Mouse (Mus musculus) mesoderm, embryonic 11.5 days (tissue): ENCODE measurements around the gene Six4.
"Not testable (repeated sequence)": the region's sequence is repeated elsewhere in the genome, so short reads cannot be mapped to it uniquely, and the experiment has no call there.

ENCODE experiments used
- DNase-seq: peaks from one replicate; pipeline ENCODE4 v3.0.0-alpha.2; 2012; ENCODE audit warnings: low read depth, low spot score

The Six4 gene

DNA sequence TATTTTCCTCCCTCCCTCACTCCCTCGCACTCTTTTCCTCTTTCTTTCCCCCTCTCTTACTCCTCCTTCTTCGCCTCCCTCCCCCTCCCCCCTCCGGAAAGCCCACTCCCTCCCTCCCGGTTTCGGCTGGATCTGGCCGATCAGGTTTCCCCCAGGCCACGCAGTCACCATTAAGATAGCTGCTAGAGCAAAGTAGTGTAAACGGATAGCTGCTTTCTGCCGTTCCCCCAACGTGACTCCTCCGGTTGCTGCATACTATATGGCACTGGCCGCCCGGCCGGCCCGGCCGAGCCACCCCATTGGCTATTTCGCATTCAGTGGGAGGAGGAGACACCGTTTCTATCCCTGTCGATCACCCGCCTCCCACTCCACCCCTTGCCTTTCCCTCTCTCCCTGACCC is at the start of gene Six4:
Six4 (minus strand) TSS at position 261 of the 400 bp plus-strand sequence.
- peak; percentile 95 for DNase-seq

DNA sequence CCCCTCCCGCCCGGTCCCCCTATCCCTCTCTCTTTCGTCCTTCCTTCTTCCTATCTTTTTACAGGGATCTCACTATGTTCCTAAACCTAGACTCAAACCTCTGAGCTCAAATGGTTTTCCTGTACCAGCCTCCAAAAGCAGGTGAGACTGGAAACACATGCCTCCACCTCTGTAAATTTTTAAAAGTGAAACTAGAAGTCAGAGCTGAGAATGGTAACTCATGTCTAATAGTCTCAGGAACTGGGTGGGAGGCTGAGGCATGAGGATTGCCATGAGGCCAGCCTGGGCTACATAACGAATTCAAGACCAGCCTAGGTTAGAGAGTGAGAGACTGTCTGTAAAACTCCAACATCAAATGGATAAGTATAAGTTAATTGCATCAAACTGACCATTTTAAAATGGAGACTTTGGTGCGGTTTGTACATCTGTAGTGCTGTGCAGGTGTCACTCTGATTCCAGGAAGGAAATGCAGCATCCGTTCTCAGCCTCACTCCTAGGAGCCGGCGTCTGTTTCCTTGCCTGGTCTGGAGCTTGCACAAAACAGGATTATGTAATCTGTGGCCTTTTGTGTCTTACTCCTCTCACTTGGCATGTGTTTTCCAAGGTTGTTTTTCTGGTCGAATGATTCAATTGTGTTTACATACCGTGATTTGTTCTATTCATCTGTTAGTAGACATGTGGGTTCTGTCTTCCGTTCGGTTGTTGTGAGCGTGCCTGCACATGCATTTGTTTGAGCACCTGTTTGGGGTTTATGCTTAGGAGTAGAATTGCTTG is 49.3 kb upstream of the Six4 start:
- no peak for DNase-seq

DNA sequence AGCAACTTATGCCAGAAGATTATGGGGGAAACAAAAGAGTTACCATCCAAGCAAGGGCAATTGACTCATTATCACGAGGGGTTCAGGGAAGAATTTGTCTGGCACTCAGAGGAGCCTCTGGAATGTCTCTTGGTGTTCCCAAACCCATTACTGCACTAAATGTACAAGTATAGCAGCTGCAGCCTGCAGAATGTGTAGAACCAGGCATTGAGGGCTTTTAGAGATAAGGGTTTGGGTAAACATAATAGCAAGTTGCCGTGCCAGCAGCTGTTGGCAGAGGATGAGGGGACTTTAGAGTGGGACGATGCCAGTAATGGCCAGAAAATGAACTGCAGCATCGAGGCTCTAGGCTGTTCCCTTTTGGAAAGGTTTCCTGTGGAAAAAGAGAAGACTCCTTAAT is 47.1 kb upstream of the Six4 start:
- no peak for DNase-seq

DNA sequence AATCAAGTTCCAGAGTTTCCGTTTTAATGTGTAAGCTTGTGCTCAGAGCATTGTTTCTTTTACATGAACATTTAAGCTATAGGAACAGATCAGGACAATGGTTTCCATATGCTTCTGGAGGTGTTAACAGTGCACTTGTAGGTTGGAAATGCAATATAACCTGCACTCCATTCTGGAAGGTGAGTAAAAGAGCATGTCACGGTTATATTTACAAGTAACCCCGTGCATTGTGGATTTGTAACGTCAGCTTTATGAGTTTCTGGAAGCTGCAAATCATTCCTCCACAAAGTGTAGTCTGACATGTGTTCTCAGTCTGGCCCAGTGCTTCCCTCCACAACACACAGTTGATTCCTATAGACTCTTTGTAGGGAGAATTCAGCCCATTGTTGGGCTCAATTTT is 40.9 kb upstream of the Six4 start:
- peak; percentile 9 for DNase-seq

DNA sequence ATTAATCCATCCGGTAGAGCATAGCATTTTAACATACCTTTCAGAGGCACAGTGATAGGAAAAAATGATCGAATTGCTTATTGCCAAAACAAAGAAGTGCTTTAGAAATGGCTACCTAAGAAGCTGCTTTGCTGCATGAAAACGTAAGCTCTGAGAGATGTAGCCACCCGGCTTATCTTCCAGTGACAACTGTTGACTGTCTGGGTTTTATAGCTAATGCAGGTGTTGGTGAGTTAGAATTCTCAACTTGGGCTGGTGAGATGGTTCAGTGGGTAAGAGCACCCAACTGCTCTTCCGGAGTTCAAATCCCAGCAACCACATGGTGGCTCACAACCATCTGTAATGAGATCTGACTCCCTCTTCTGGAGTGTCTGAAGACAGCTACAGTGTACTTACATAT is 37.8 kb upstream of the Six4 start:
- DNase-seq, result not testable (repeated sequence)

DNA sequence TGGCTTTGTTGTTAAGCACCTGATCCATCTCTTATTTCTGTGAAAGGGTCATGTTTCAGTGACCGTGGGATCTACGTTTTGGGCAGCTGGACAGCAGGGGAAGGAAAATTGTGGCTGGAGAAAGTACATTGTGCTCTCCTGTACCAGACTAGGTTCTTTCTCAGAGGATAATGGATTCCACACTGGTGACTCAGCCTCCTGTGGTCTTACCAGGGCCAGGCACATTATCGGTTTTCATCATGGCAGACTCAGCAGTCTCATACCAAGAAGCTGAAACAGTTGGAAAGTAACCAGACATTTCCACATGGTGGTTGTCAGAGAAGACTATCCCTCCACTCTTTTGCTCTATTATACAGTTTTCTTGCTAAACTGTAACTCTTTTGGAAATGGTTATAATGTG is 34.0 kb upstream of the Six4 start:
- DNase-seq, result no peak

DNA sequence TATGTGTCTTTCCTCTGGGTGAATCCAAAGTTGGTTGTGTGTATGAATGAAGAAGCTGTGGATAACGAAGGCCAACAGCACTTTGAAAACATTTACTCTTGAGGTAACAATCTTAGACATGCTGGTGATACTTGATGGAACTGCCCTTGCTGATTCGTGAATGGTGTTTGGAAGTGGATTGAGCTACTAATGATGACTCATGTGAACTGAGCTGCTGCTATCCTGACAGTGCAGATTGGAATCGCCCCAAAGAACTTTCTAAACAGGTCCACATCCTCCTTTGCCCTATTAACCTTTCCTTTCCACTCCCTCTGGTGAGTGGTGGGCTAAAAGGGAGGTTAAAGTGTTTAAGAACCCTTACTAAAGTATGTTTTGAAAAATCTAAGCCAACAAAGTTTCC is 27.5 kb upstream of the Six4 start:
- no peak for DNase-seq

DNA sequence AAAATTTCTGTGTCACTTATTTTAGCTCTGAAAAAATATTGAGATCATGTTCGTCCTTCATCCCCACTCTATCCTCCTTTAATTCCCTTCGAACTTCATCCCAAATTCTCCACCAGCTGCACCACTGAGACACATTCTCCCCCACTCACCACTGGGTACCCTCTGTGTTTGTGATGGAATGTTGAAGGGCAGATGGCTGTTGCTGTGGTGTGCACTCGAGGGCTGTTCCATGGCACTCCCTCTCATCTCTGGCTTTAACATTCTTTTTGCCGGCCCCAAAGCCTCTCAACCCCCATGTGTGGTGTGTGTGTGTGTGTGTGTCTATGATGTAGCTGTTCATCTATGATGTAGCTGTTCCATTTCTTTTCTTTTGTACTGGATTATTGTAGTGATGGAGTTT is 12.0 kb upstream of the Six4 start:
- DNase-seq, result no peak

DNA sequence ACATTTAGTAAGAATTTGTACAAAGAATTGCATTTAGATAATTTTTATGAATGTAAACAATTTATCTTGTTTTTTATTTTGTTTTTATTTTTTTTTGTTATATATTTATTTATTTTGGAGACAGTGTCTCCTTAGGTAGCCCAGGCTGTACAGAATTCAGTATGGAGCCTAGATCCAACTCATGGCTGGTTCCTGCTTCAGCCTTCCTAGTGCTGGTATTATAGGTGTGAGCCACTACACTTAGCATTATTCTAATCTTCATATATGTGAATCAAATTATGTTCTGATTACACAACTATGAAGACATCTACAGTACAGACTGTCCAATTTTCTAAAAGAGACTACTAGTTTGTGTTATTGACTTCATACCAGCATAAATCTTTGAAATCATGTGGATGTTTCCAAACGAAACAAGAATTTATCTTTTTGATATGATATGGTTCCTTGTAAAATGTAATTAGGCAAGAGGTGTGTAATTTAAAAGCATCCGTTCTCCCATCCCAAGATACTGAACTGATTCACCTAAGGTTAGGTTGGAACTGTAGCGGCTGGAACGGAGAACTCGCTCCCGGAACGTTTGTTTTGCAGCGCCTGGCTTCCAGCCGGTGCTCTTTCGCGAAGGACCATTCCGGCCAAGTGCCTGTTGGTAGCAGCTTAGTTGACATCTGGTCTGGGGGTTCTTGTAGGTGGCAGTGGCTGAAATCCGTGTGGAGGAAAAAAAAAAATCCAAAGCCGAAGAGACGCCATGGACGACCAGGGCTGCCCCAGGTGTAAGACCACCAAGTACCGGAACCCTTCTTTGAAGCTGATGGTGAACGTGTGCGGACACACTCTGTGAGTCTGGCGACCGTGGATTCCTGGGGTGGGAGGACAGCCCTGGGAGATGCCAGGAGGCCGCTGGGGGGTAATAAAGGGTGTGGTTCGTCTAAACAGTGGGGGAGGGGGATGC is 10.1 kb upstream of the Six4 start, which contains the start of gene Mnat1:
Mnat1 (plus strand) TSS at position 625 of the 949 bp plus-strand sequence.
- peak; percentile 90 for DNase-seq

DNA sequence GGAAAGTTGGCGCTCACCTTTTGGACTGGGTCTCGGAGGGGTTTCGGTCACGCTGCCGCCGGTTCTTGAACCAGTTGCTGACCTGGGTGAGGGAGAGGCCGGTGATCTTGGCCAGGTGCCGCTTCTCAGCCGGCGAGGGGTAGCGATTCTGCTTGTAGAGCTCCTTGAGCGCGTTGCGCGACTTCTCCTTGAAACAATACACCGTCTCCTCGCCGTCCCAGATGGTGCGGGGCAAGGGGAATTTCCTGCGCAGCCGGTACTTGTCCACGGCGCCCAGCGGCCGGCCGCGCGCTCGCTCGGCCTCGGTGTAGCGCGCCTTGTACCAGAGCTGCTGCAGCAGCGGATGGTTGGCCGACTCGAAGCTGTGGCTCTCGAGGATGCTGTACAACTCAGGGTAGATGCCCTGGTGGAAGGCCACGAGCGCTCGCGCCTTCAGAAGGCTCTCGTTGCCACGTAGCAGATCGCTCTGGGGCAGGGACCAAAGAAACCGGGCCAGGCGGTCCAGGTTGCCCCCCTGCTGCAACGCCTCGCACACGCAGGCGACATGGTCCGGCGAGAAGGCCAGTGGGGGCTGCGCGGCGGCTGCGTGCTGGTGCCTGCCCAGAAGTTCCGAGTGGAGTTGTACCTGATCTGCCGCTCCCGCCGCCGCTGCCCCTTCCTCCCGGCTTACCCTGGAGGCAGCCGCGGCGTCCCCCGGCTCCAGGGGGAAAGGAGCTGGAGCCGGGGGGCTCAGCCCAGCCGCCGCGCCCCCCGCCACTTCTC is 749 bp downstream of the Six4 start:
- peak; percentile 66 for DNase-seq

DNA sequence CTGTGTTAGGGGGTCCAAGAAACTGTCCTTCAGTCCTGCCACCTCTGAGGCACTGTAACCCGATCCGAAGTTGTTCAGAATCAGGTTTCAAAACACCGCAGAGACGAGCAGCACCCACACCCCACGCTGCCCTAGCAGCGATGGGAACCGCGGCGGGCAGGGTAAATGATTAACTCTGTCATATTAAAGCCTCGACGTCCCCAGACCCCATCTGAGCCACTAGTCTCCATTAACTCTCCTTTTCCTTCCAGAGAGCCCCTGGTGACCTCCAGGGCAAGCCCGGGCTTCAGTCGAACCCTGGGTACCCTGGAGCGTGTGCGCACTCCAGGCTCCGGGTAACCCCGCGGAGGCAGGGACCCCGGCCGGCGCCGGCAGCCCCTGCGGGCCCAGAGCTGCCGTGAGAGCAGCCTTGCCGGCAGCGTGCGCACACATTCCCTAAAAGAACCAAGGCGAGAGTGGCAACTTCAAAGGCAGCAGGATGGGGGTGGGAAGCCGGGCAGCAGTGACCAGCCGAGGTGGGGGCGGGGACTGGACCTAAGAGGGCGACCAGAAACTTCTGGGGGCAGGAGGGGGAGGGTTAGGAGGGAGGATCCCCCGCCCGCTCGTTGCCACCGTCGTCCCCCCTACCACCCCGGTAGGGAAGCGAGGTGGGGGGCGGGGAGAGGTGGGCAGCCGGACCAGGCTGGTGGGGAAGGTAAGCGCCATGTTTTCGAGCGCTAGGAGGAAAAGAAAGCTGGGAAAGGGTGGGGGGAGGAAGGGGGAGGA is 1.5 kb downstream of the Six4 start:
- peak; percentile 68 for DNase-seq

DNA sequence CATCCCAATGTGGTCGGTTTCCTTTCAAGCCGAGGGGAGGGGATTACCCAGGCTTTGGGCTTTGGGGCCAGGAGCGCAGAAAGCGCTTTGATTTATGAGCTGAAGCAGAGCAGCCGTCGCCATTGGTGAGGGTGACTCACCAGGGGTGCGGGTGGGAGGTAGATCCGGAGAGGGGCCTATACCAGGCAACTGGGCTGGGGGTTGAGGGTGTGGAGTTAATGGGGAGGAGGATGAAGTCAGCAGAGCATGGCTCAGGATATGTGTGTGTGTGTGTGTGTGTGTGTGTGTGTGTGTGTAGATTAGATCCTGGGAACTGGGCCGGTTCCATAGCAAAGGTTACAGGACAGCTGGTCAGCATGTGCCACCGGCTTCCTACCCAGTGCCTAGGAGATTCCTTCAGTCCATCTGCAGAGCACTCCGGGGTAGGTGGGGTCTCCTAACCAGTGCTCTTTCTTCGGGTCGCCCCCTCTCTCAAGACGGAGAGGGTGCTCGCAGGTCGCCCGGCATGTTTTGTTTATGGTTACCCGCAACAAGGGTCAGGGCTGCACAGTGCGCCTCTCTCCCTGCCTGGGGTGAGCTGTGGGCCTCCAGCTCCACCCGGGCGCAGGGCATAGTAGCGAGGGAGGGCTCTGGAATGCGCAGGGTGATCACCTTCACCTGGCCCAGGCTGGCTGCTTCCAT is 2.7 kb downstream of the Six4 start:
- peak; percentile 75 for DNase-seq

DNA sequence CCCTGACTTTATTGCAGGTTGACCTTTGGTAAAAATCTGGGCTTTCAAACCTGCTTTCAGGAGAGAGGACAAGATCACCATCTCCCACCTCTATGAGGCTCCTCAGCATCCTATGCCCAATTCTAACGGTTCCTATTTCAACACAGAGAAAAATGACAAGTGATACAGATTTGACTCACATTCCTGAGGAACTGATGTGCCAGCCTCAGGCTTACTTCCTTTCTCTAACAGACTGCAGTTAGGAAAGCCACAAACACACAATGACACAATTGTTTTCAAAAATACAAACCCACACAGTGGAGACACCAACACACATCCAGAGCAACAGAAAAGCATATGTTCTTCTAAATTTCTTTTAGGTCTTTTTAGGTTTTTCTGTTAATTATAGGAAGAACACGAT is 5.4 kb downstream of the Six4 start:
- DNase-seq, result no peak

DNA sequence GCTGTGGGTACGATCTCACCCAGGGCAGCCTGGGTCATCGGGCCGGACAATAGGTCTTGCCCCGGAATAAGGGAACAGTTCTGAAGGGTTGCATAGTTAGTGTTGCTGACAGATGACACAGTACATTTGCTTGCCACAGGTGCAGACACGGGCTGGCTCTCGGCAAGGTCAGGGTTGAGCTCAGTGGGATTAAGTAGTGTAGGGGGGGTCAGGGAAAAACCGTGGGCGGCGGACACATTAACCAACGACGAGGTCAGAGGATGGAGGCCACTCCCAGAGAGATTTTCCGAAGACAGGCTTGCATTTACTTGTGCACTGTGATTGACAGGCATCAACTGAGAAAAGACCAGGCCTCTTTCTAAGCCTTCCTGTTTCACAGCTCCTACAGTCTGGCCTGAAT is 9.5 kb downstream of the Six4 start:
- no peak for DNase-seq

DNA sequence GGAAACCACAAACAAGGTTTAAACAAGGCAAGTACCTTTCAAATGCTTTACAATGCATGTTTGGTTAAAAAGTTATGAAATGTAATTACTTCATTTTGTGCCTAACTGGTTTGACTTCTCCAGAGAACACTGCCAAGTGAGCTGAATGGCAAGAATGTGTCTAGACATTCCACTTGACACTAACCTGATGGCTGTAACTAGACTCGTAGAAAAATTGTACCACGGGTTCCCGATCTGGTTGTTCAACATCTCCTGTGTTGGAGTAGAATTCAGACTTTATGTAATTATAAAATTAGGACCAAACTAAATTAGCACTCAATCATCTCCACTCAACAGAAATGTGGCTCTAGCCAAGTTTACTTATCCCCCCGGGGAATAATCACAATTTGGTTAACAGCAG is 14.7 kb downstream of the Six4 start:
- no peak for DNase-seq

DNA sequence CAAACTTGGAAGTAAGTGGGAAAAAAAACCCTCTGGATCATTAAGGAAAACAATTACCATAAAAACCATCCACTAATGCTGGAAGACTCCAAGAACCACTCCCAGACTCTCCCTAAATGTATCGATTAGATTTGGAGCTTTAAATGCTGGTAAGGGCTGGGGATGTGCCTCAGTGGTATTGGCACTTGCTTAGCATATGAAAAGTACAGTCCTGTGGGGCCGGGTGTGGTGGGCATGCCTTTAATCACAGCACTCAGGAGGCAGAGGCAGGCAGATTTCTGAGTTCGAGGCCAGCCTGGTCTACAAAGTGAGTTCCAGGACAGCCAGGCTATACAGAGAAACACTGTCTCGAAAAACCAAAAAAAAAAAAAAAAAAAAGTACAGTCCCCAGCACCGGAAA is 17.1 kb downstream of the Six4 start:
- not testable (repeated sequence) for DNase-seq

DNA sequence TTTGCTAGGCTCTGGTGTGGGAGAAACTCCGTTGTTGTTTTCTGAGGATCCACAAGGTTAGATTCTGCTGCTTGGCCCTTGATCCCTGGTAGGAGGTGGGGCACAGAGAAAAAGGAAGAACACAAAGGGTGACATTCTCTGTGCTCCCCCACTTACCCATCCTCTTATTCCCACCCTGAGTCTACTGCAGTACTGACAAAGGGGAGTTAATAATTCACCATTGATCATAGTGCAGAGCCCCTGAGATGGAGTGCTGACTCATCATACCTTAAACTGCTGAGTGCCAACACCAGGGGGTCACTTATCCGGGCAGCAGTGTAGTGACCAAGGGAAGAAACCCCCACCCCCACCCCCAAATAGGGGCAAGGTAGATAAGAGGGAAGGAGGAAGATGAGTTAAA is 18.7 kb downstream of the Six4 start:
- no peak for DNase-seq

DNA sequence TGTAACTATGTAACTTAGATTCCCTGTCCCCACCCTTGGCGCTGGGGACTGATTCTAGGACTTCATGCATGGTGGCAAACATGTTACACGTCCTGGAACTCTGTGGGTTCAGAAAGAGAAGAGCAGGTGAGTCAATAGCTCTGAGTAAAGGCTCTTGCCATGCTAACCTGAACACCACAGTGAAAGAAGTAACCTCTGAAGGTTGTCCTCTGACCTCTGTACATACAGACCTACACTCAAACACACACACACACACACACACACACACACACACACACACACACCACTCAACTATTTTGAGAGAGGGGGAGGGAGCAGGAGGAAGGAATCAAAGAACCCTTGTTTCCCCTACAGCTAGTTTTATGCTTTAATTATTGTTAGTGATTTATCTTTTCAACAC is 19.1 kb downstream of the Six4 start:
- DNase-seq, result no peak

DNA sequence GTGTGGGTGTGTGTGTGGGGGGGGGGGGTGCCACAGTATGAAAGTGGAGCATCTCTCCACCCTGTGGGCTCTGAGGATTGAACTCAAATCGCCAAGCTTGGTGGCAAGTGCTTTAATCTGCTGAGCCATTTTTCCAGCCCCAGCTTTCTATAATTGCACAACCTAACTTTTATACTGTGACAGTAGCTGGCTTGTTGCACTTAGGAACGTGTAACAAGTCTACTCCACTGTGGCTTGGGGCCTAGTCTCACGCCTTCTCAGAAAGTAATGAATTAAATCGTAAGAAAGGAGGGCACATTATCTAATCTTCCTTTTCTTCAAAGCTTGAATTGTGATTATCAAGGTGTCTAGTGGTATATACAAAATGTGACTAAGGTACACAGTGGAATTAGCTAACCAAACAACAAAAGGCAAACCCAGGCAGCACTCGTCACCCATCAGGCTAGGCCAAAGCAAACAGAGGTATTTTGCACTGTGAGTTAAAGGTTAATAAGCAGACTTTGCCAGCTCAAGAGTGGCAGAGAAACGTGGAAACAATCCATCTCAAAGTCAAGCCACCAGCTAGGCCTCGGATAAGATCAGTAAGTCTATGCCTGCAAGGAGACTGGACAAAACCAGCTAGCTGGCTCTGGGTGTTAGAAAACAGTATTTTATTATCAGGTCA is 22.5 kb downstream of the Six4 start:
- no peak for DNase-seq

DNA sequence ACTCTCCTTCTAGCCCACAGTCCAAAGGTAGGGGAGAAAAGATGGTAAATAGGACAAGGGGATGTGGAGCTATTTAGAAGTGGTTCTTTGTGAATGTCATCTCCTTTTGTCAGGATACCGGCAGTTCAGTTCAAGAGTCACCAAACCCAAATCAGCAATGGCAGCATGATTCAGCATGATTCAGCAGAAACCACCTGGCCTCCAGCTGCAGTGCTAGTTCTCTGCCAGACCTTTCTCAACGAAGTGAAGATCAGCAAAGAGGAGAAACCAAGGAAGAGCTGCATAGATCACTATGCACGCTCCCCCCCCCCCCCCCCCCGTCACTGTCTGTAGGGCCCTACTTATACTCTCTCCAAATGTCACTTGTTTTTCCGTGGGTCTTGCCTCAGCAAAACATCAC is 24.3 kb downstream of the Six4 start:
- DNase-seq, result no peak
